Mouse (Mus musculus): Measurements from ENCODE around the gene Tmem43.

GRCm38 (mm10) chr6:91476541-91476940 lies 3.0 kb downstream of the Tmem43 start:
- no peak for TF ChIP-seq CTCF (IDR thresholded peaks at IDR 0.05; ENCODE audit: control insufficient read depth, insufficient read depth, low read length)
- TF ChIP-seq POLR2A (IDR thresholded peaks at IDR 0.05; ENCODE audit: borderline replicate concordance, control insufficient read depth, low read depth, low read length), result no peak

Data from bone marrow, adult 2 months (tissue).